Mouse (Mus musculus): ENCODE results near the gene Retreg1.

DNA sequence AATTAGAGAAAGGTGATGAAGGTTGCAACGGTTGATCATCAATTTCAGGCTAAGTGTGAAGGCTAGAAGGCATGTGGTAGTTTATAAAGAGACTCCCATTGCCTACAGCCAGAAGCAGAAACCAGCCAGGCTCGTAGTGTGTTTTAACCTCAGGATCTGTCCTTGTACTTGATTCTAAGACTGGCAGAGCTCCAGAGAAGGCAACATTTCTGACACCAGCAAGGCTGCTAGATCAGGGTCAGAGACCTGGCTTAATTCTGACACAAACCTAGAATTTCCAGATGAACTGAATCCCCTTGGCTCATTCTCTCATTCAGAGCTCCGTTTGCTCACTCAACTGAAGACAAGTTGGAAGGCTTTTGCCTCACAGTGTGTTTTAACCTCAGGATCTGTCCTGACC, 165.6 kb downstream of the Retreg1 start:
- no peak for TF ChIP-seq CHD2 (IDR thresholded peaks at IDR 0.05; ENCODE audit: low read depth, low read length)
- no peak for TF ChIP-seq HCFC1 (IDR thresholded peaks at IDR 0.05; ENCODE audit: borderline replicate concordance, insufficient read depth, low read length)
- TF ChIP-seq ZC3H11A (IDR thresholded peaks at IDR 0.05; ENCODE audit: borderline replicate concordance, low read depth, low read length), result no peak
